Mouse (Mus musculus) heart, postnatal 0 days (tissue): ENCODE data around the gene Cldn9. TPM values are rescaled to one million over a fixed set of nuclear protein-coding genes. Genes with fewer than 3 reads are reported as not detected.
A peak's percentile ranks its signal among the peaks of the same experiment; 100 is the strongest.

Source experiments
- ATAC-seq: fragments of 200-750 bp; cut with Nextera tagmentation; 2 replicates; pipeline ENCODE4 v1.8.0; 2017; ENCODE audit warnings: low read depth, moderate number of reproducible peaks, moderate library complexity; ENCODE audit not compliant: insufficient read depth
- DNase-seq: peaks from one replicate; pipeline ENCODE4 v3.0.0-alpha.2; 2016; ENCODE audit warnings: low spot score
- H3K27ac ChIP-seq: fragments of 300-500 bp; sonication (generic); 2 replicates; pipeline ENCODE4 v1.5.1; 2014; ENCODE audit warnings: low read depth, mild to moderate bottlenecking
- H3K27me3 ChIP-seq: fragments of 300-500 bp; sonication (generic); 2 replicates; pipeline ENCODE4 v1.6.1; 2014; ENCODE audit warnings: low read length, mixed read lengths; ENCODE audit not compliant: control insufficient read depth, insufficient read depth
- H3K36me3 ChIP-seq: fragments of 300-500 bp; sonication (generic); replicated peaks from 2 replicates; pipeline ENCODE4 v1.6.1; 2014; ENCODE audit warnings: low read length, mixed read lengths; ENCODE audit not compliant: control insufficient read depth, insufficient read depth
- H3K4me1 ChIP-seq: fragments of 300-500 bp; sonication (generic); 2 replicates; pipeline ENCODE4 v1.6.1; 2014; ENCODE audit warnings: antibody characterized with exemption; ENCODE audit not compliant: control insufficient read depth, insufficient read depth
- H3K4me2 ChIP-seq: fragments of 300-500 bp; sonication (generic); 2 replicates; pipeline ENCODE4 v1.6.1; 2014; ENCODE audit warnings: low read depth, mild to moderate bottlenecking, low read length, moderate library complexity
- H3K4me3 ChIP-seq: fragments of 300-500 bp; sonication (generic); 2 replicates; pipeline ENCODE4 v1.5.1; 2014; ENCODE audit warnings: low read depth, low read length
- H3K9ac ChIP-seq: fragments of 300-500 bp; sonication (generic); replicated peaks from 2 replicates; pipeline ENCODE4 v1.6.1; 2014; ENCODE audit warnings: low read depth, low read length, mixed read lengths
- H3K9me3 ChIP-seq: fragments of 300-500 bp; sonication (generic); replicated peaks from 2 replicates; pipeline ENCODE4 v1.6.1; 2016; ENCODE audit warnings: low read length; ENCODE audit not compliant: control insufficient read depth
- CTCF ChIP-seq: IDR thresholded peaks from 2 replicates; pipeline ENCODE4 v1.5.1; 2016; ENCODE audit warnings: antibody characterized with exemption, control low read depth, low read depth
- EP300 ChIP-seq: IDR thresholded peaks from 2 replicates; pipeline ENCODE4 v1.6.1; 2016; ENCODE audit warnings: antibody characterized with exemption, low read depth
- WGBS: fragments of 180-500 bp; shearing (Covaris S2); extraction: QIAGEN DNeasy Blood & Tissue Kit; methylation state at CpG from one replicate; pipeline ENCODE4 v1.1.7; 2014; 5-methylcytosine and 5-hydroxymethylcytosine counted together
- polyA plus RNA-seq: library from polyadenylated mRNA; unstranded; fragments of >200 nt; fragmentation: Nextera tagmentation; extraction: Ambion mirVana; gene quantifications from 2 replicates; pipeline ENCODE4 v1.2.1, GENCODE M21; 2015
- total RNA-seq: library from RNA; depleted of rRNA; stranded (reverse); fragments of >200 nt; gene quantifications from 2 replicates; pipeline ENCODE4 v1.2.3, GENCODE M21; 2014; ENCODE audit warnings: low replicate concordance

The Cldn9 gene
- total and polyA plus RNA-seq, 2 experiments from 2014 or later = not detected

DNA sequence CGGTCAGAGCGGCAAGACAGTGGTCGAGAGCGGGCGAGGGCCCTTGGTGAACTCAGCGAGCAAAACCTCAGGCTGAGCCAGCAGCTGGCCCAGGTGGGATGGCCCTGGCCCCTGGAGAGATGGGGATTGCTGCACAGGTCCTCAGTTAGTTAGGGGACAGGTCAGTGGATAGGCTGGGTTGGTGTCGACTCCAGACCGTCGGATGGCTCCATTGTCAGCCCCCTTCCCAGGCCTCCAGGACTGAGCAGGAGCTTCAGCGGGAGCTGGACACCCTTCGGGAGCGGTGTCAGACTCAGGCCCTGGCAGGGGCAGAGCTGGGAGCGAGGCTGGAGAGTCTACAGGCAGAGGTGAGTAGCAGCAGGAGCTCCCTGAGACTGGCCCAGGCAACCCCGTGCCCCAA, 18.3 kb downstream of the Cldn9 start:
- peaks cover 45% of the 10 kb centered on the region for H3K36me3 ChIP-seq
- no peak for TF ChIP-seq CTCF
- no peak for TF ChIP-seq EP300
- ATAC-seq (no peak), DNase-seq (no peak)
- no peak overlapping the region for H3K9ac ChIP-seq
- WGBS = 80% methylated on average over 14 of the region's 14 CpGs
- H3K9me3 ChIP-seq = no peaks in the 10 kb centered on the region
- no peak overlapping the region for H3K4me3 ChIP-seq
- H3K27ac ChIP-seq = no peak overlapping the region
- H3K4me1 ChIP-seq = no peaks in the 10 kb centered on the region
- H3K27me3 ChIP-seq = peaks cover 23% of the 10 kb centered on the region
- no peak overlapping the region for H3K4me2 ChIP-seq

DNA sequence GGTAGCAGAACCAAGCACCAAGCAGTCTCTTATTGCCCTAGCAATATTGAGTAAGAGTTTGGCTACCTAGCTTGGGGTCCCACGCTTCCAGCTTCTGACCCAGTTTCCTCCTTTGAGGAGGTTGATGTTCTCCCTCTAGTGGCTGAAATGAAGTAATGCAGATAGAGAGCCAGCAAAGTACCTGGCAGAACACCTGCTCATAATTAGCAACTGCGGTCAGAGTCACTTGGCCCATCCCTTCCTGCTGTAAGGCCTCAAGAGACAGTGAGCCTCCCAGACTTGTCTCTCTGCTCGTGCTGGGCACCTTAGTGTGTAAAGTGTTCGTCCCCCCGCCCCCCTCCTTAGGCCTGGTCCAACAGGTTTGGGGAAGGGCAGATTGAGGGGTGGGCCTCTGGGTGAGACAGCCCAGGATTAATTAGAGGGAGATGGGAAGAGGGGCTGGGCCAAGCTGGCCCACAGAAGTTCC, 19.2 kb downstream of the Cldn9 start:
- peak; percentile 68 for TF ChIP-seq CTCF
- no peak for TF ChIP-seq EP300
- WGBS = 25% methylated on average over 5 of the region's 5 CpGs
- H3K9ac ChIP-seq = no peak overlapping the region
- peaks cover 36% of the 10 kb centered on the region for H3K36me3 ChIP-seq
- ATAC-seq (no peak), DNase-seq (peak; percentile 45)
- no peak overlapping the region for H3K4me2 ChIP-seq
- no peak overlapping the region for H3K27ac ChIP-seq
- no peaks in the 10 kb centered on the region for H3K4me1 ChIP-seq
- H3K9me3 ChIP-seq = no peaks in the 10 kb centered on the region
- peaks cover 33% of the 10 kb centered on the region for H3K27me3 ChIP-seq
- no peak overlapping the region for H3K4me3 ChIP-seq

DNA sequence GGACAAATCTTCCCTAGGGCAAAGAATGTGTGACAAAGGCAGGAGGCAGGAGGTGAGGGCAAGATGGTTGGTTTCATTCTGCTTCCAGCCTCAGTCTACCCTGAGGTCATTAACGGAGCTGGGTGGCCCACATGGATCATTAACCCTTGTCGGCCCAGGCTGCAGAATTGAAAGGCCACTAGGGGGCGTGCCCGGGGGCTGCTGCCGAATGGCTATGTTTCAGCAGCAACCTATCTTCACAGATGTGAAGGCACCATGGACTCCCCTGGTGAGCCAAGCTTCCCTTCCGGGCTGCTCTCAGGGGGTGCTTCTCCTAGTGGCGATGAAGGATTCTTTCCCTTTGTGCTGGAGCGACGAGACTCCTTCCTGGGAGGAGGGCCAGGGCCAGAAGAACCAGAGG, 22.3 kb downstream of the Cldn9 start:
- H3K9ac ChIP-seq = no peak overlapping the region
- DNase-seq (no peak), ATAC-seq (no peak)
- H3K9me3 ChIP-seq = no peaks in the 10 kb centered on the region
- H3K4me1 ChIP-seq = no peaks in the 10 kb centered on the region
- peaks cover 7% of the 10 kb centered on the region; the same call in 1 of the 2 replicates for H3K36me3 ChIP-seq
- WGBS = 2% methylated on average over 9 of the region's 9 CpGs
- no peak overlapping the region for H3K4me2 ChIP-seq
- peaks cover 37% of the 10 kb centered on the region for H3K27me3 ChIP-seq
- H3K27ac ChIP-seq = no peak overlapping the region
- peak; percentile 27; the same call in 1 of the 2 replicates for TF ChIP-seq CTCF
- TF ChIP-seq EP300 = no peak
- no peak overlapping the region for H3K4me3 ChIP-seq

DNA sequence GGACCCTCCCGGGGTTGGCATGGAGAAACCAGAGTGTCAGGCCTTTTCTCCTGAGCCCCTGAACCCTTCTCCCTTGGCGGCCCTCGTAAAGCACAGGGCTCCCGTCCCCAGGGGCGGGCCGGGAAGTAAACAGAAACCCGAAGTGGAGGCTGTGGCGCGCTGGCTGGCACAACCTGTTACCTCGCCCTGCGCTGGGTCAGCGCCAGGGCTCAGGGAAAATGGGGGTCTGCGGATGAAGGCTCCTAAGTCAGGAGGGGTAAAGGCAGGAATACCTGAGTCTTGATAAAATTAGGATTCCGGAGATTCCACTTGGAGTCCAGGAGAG, 23.0 kb downstream of the Cldn9 start:
- Histone ChIP-seq H3K36me3 (no peaks in the 10 kb centered on the region), H3K9ac (no peak overlapping the region), H3K9me3 (no peaks in the 10 kb centered on the region), H3K4me1 (no peaks in the 10 kb centered on the region), H3K27ac (no peak overlapping the region), H3K4me3 (peak overlapping the region; percentile 20), H3K27me3 (peaks cover 37% of the 10 kb centered on the region), H3K4me2 (peak overlapping the region; percentile 30)
- ATAC-seq (no peak), DNase-seq (no peak)
- 2% methylated on average over 14 of the region's 14 CpGs for WGBS
- TF ChIP-seq CTCF = no peak
- no peak for TF ChIP-seq EP300

DNA sequence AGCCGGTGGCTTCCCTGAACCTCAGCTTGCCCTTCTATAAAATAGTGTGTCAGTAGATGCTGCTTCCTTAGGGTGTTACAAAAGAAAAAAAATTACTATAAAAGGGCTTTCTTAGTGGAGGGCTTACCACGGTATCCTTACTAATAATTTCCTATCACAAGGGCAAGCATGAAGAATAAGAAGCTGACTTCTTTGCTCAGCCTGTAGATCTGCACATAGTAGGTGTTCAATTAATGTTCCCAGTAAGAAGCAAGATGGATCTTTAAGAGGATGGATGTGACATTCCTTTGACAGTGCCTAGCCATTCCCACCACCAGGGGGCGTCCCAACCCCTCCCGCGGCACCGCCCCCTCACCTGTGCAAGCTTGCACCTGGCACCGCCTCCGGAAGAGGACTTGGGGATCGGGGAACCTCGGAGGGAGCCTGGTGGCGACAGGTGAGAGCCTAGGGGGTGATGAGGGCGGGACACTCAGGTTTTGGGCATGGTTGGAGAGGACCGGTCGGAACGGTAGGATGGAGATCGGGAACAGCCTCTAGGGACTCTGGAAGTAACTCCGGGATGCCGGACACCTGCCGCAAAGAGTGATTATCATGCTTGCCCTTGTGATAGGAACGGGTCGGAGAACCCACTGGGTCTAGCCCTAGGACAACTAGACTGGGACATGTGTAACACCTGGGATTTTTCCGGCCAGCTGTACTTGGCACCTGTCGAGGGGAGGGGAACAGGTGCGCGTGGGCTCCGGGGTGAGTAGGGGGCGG, 23.5 kb downstream of the Cldn9 start, which contains the start of gene Bicdl2:
Bicdl2 (plus strand) TSS at position 390 of the 759 bp plus-strand sequence.
- Histone ChIP-seq H3K4me1 (no peaks in the 10 kb centered on the region), H3K4me2 (peak within 1 kb of the TSS; percentile 30), H3K9me3 (no peaks in the 10 kb centered on the region), H3K27me3 (peaks cover 37% of the 10 kb centered on the region), H3K36me3 (no peaks in the 10 kb centered on the region), H3K4me3 (peak within 1 kb of the TSS; percentile 20), H3K27ac (no peak within 1 kb of the TSS), H3K9ac (no peak within 1 kb of the TSS)
- no peak for DNase-seq
- 6% methylated on average over 27 of the region's 27 CpGs for WGBS
- no peak for ATAC-seq
- TF ChIP-seq EP300 (no peak), CTCF (peak; percentile 46)
